Mouse (Mus musculus) embryonic facial prominence, embryonic 11.5 days (tissue): ENCODE results near the gene Ell. TPM values are rescaled to one million over a fixed set of nuclear protein-coding genes. Genes with fewer than 3 reads are reported as not detected.

Experiments used
- ATAC-seq: fragments of 200-750 bp; cut with Nextera tagmentation; replicated peaks from 2 replicates; pipeline ENCODE4 v1.8.0; 2017; ENCODE audit warnings: low read depth; ENCODE audit not compliant: insufficient number of reproducible peaks, low FRiP score, low TSS enrichment
- DNase-seq: peaks from one replicate; pipeline ENCODE4 v3.0.0-alpha.2; 2015; ENCODE audit warnings: low spot score
- H3K27ac ChIP-seq: fragments of 300-500 bp; sonication (generic); replicated peaks from 2 replicates; pipeline ENCODE4 v1.5.1; 2014; ENCODE audit warnings: mild to moderate bottlenecking, low read depth, low read length, control low read depth
- H3K27me3 ChIP-seq: fragments of 300-500 bp; sonication (generic); 2 replicates; pipeline ENCODE4 v1.6.1; 2014; ENCODE audit warnings: mild to moderate bottlenecking, low read length, moderate library complexity, mixed read lengths; ENCODE audit not compliant: control insufficient read depth, insufficient read depth
- H3K36me3 ChIP-seq: fragments of 300-500 bp; sonication (generic); replicated peaks from 2 replicates; pipeline ENCODE4 v1.6.1; 2014; ENCODE audit warnings: low read depth, mild to moderate bottlenecking, low read length, moderate library complexity, mixed read lengths; ENCODE audit not compliant: control insufficient read depth, insufficient read depth
- H3K4me1 ChIP-seq: fragments of 300-500 bp; sonication (generic); 2 replicates; pipeline ENCODE4 v1.6.1; 2014; ENCODE audit warnings: low read length, mixed read lengths; ENCODE audit not compliant: control insufficient read depth, insufficient read depth
- H3K4me2 ChIP-seq: fragments of 300-500 bp; sonication (generic); 2 replicates; pipeline ENCODE4 v1.6.1; 2014; ENCODE audit warnings: low read depth, mild to moderate bottlenecking, control low read depth, low read length, moderate library complexity
- H3K4me3 ChIP-seq: fragments of 300-500 bp; sonication (generic); 2 replicates; pipeline ENCODE4 v1.5.1; 2014; ENCODE audit warnings: low read depth, low read length, control low read depth
- H3K9ac ChIP-seq: fragments of 300-500 bp; sonication (generic); replicated peaks from 2 replicates; pipeline ENCODE4 v1.6.1; 2014; ENCODE audit warnings: mild to moderate bottlenecking, control low read depth, low read length
- H3K9me3 ChIP-seq: fragments of 300-500 bp; sonication (generic); replicated peaks from 2 replicates; pipeline ENCODE4 v1.6.1; 2016; ENCODE audit warnings: mild to moderate bottlenecking, low read length, inconsistent platforms, mixed read lengths; ENCODE audit not compliant: control insufficient read depth
- WGBS: fragments of 180-500 bp; shearing (Covaris S2); extraction: QIAGEN DNeasy Blood & Tissue Kit; methylation state at CpG from one replicate; pipeline ENCODE4 v1.1.7; 2014; 5-methylcytosine and 5-hydroxymethylcytosine counted together
- polyA plus RNA-seq: library from polyadenylated mRNA; unstranded; fragments of >200 nt; fragmentation: Nextera tagmentation; extraction: Ambion mirVana; gene quantifications from 2 replicates; pipeline ENCODE4 v1.2.1, GENCODE M21; 2014

Ell gene
- polyA plus RNA-seq, 1 experiment from 2014 or later, result 16.1 TPM

DNA sequence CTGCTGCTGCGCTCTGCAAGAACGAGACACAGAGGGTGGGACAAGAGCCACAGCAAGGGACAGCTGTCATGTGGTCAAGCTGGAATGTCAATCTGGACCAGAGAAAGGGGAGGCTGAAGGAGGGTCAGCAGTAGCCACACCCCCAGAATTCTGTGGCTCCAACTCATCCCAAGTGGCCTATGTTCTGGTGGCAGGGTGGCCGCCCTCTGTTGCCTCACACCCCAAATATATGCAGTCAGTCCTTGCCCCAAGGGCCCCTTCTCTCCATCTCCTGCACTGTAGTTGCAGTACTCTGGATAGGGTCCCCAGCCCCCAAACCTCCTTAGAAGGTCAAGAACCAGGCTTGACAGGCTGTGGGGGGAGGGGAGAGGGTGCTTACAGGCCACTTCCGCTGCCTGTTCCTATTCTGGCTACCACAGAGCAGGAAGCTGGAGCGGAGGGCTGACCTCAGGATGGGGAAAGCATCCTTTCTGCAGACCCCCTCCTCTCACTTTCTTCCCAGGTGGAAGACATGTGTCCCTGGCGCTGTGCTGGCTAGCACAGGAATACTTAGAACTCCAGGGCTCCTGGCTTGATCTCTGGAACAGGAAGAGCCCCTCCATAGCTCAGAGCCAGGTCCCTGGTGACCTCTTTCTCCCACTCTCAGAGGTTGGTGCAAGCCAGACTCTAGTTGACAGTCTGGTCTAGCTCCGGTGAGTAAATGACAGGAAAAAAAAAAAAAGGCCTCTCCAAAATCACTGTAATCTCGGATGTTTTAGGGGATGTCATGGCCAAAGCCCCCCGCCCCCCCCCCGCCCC is 61.4 kb downstream of the Ell start:
- no peaks in the 10 kb centered on the region for H3K9me3 ChIP-seq
- H3K4me2 ChIP-seq, result peak overlapping the region; percentile 54
- H3K27me3 ChIP-seq, result no peaks in the 10 kb centered on the region
- peak overlapping the region; percentile 12; the same call in 1 of the 2 replicates for H3K4me3 ChIP-seq
- DNase-seq (peak; percentile 51), ATAC-seq (no peak)
- peak overlapping the region; percentile 65 for H3K27ac ChIP-seq
- H3K36me3 ChIP-seq, result peaks cover 4% of the 10 kb centered on the region
- H3K9ac ChIP-seq, result peak overlapping the region; percentile 46; the same call in 1 of the 2 replicates
- peaks cover 16% of the 10 kb centered on the region for H3K4me1 ChIP-seq
- WGBS, result 20% methylated on average over 9 of the region's 10 CpGs

DNA sequence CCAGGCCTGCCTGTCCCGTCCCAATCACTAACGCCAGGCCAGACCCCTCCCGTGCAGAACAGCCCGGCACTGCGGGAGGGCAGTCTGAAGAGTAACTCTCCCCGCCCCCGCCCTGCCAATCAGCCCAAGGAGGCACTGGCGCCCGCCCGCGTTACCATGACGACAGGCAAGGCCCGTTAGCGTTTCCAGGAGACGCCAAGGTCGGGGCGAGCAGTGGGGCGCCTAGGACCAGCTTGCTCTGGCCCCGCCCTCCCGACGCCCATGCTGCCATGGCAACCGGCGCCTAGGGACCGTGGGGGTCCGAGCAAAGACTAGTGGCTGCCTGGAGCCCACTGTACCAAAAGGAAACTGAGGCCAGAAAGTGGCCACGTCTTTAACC is 62.0 kb downstream of the Ell start:
- Histone ChIP-seq H3K36me3 (peaks cover 4% of the 10 kb centered on the region), H3K27ac (peak overlapping the region; percentile 65), H3K4me3 (peak overlapping the region; percentile 12; the same call in 1 of the 2 replicates), H3K4me2 (peak overlapping the region; percentile 54), H3K4me1 (peaks cover 16% of the 10 kb centered on the region), H3K9ac (0 out of 2 replicates have a peak overlapping the region, but pooled peaks have one; percentile 46), H3K27me3 (no peaks in the 10 kb centered on the region), H3K9me3 (no peaks in the 10 kb centered on the region)
- ATAC-seq (peak; percentile 21), DNase-seq (peak; percentile 96)
- WGBS, result under 1% methylated on average over 26 of the region's 26 CpGs

DNA sequence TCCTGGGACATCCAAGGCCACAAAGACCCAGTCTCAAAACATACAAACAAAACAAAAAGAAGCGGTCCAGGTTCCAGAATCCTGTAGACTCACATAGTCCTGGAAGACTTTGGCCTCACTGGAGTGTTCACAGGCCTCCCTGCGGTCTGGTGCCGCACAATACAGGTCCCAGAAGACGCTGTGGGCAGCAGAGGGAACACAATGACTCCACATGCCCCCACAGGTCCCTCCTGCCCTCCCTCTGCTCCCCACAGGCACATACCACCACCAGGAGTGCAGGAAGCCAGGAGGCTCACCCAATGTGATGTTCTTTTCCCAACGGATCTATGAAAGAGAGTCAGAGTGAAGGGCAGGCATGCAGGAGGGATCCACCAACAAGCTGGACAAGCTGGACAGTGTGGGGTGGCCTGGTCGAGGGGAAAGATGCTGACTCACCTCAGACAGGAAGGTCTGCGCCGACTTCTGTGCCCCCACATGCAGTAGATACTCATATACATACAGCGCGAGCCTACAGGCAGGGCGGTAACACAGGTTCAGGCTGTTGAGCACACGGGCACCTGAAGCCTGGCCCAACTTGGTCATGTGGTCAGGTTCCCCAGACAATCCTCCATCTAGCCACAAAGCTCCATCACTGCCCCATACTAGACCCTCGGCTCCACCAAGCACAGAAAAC is 63.0 kb downstream of the Ell start:
- WGBS, result 92% methylated on average over 13 of the region's 13 CpGs
- Histone ChIP-seq H3K9ac (no peak overlapping the region), H3K27ac (no peak overlapping the region), H3K4me2 (no peak overlapping the region), H3K27me3 (no peaks in the 10 kb centered on the region), H3K36me3 (peaks cover 4% of the 10 kb centered on the region), H3K9me3 (no peaks in the 10 kb centered on the region), H3K4me1 (peaks cover 21% of the 10 kb centered on the region), H3K4me3 (no peak overlapping the region)
- ATAC-seq (no peak), DNase-seq (no peak)

DNA sequence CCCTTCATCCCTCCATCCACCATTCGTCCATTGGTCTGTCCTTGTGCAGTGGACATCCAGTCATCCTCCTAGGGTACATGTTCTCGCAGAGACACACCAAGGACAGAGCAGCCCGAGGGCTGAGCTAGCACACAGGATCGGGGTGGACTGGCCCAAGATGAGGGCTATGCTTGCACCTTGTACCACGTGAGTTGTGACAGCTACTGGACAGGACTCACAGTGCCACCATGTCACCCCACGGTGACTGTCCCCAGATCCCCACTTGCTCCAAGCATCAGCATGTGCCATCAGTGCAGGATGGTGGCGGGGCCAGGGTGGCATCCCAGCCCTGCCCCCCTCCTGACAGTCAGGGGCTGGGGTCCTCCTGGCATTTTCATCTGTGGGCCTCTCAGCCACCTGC is 65.3 kb downstream of the Ell start:
- 89% methylated on average over 7 of the region's 7 CpGs for WGBS
- DNase-seq (no peak), ATAC-seq (no peak)
- peaks cover 17% of the 10 kb centered on the region for H3K4me1 ChIP-seq
- H3K27me3 ChIP-seq, result no peaks in the 10 kb centered on the region
- H3K9me3 ChIP-seq, result no peaks in the 10 kb centered on the region
- H3K4me3 ChIP-seq, result no peak overlapping the region
- no peak overlapping the region for H3K4me2 ChIP-seq
- no peak overlapping the region for H3K27ac ChIP-seq
- no peak overlapping the region for H3K9ac ChIP-seq
- peaks cover 4% of the 10 kb centered on the region for H3K36me3 ChIP-seq

DNA sequence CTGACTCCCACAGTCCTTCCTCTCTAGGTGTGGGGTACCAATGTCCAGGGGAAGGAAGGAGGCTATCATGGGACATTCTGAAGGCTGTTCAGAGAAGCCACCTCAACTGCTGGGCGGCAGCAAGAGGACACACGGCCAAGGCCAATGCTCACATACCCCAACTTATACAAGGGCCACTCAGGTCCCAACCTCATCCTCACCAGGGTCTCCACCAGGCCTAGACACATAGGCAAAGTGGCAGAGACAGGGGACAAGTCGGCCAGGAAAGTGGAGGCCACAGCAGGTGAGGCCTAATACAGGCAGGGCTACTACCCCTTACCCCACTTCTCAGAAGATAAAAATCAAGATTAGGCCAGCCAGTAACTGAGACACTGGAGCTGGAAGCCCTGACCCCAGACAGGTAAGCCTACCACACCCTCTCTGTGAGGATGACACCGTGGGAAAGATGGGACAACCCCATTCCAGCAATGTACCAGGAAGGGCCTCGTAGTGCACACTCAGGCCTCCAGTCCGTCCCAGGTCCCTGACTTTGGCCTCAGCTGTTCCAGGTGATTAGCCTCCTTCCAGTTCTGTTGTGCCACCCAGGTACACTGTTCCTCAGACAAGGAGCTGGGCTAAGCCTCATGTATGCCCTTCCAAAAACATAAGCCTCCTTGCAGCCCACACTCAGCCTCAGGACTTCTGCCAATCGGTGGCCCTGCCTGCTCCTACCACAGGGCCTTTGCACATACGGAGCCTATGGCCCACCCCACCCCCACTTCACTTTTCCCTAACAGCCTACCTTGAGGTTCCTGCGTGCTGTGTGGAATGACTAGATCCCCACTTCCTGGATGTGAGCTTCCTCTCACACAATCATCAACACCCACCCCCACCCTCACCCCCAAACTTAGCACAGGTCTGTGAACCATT is 66.9 kb downstream of the Ell start:
- Histone ChIP-seq H3K4me1 (peaks cover 11% of the 10 kb centered on the region; the same call in 1 of the 2 replicates), H3K9me3 (no peaks in the 10 kb centered on the region), H3K4me2 (no peak overlapping the region), H3K4me3 (no peak overlapping the region), H3K27me3 (no peaks in the 10 kb centered on the region), H3K27ac (no peak overlapping the region), H3K9ac (no peak overlapping the region), H3K36me3 (peaks cover 4% of the 10 kb centered on the region)
- ATAC-seq (no peak), DNase-seq (no peak)
- WGBS, result 86% methylated on average over 9 of the region's 9 CpGs

DNA sequence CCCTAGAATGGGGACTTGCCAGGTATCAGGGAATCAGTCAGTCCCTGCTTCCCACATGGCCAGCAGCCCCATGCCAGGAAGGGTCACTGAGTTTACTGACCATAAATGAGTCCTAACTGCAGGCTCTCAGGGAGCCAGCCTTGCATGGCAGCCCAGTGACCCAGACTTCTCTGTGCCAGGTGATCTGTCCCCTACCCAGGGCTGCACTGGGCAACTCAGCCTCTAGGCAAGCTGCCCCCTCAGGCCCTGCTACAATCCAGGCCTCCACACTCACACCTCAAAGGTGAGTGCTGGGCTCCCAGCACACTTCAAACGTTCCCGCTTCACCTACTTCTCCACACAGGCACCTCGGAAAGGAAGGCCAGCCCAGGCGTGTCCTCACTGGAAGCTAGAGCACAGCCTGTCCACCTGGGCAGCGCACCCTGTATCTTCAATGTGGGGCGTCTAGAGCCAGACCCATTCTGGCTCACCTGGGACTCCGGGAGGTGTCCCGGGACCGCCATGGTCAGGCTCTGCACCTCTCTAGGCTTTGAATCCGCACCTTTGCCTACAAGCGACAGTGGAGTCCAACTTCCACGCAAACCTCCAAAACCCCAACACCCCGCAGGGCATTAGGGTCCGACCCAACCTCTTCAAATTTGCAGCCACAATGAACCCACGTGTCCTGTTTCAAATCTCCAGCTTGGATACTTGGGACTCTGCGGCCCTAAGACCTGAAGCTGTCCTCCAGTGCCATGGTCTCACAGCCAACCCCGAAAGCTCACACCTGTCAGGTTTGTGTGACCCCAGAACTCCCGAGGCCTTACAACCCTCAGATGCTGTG is 67.7 kb downstream of the Ell start:
- DNase-seq, result no peak
- Histone ChIP-seq H3K4me1 (peaks cover 11% of the 10 kb centered on the region; the same call in 1 of the 2 replicates), H3K9ac (peak overlapping the region; percentile 80), H3K9me3 (no peaks in the 10 kb centered on the region), H3K27ac (no peak overlapping the region), H3K36me3 (peaks cover 3% of the 10 kb centered on the region), H3K4me2 (peak overlapping the region; percentile 83), H3K27me3 (no peaks in the 10 kb centered on the region), H3K4me3 (peak overlapping the region; percentile 82)
- no peak for ATAC-seq
- 58% methylated on average over 18 of the region's 18 CpGs for WGBS

DNA sequence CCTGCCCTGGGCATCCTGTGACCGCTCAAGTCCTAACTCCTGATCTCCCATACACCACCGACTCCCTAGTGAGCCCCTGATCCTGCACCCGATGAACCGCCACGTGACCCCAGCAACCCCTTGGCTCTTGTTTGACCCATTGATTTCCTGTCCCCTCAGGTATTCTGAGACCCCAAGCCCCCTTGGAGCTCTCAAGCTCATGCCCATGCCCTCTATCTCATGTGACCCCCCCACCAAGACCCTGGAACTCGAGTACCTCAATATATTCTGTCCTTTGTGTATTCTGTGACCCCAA is 68.3 kb downstream of the Ell start:
- H3K4me3 ChIP-seq, result peak overlapping the region; percentile 82
- H3K9ac ChIP-seq, result peak overlapping the region; percentile 80
- no peaks in the 10 kb centered on the region; the same call in 1 of the 2 replicates for H3K36me3 ChIP-seq
- H3K9me3 ChIP-seq, result no peaks in the 10 kb centered on the region
- peak overlapping the region; percentile 83 for H3K4me2 ChIP-seq
- H3K4me1 ChIP-seq, result peaks cover 11% of the 10 kb centered on the region; the same call in 1 of the 2 replicates
- ATAC-seq (no peak), DNase-seq (no peak)
- no peaks in the 10 kb centered on the region for H3K27me3 ChIP-seq
- peak overlapping the region; percentile 98; the same call in 1 of the 2 replicates for H3K27ac ChIP-seq
- 23% methylated on average over 6 of the region's 6 CpGs for WGBS
